Mouse (Mus musculus) testis, postnatal 14 days (tissue): ENCODE results near the gene Clec3a.

Experiments
- DNase-seq: peaks from one replicate; pipeline ENCODE4 v3.0.0; 2021; ENCODE audit warnings: low spot score

Gene Clec3a

DNA sequence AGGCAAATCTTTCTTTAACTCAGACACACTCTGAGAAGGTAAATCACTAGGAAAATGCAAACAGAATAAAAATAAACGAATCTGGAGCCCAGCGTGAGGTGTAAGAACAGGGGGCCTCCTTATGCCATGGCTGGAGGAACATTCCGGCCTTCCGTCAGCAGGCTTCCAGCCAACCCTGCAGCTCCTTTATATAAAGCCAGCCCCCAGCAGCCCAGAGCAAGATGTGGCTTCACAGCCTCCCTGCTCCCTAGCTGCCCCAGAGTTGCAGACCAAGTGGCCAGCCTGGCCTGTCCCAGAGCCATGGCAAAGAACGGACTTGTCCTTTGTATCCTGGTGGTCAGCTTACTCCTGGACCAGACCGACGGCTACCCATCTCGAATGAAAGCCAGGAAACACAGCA lies at the start of gene Clec3a:
Clec3a (plus strand) TSS at position 301 of the 400 bp plus-strand sequence.
- no peak for DNase-seq

DNA sequence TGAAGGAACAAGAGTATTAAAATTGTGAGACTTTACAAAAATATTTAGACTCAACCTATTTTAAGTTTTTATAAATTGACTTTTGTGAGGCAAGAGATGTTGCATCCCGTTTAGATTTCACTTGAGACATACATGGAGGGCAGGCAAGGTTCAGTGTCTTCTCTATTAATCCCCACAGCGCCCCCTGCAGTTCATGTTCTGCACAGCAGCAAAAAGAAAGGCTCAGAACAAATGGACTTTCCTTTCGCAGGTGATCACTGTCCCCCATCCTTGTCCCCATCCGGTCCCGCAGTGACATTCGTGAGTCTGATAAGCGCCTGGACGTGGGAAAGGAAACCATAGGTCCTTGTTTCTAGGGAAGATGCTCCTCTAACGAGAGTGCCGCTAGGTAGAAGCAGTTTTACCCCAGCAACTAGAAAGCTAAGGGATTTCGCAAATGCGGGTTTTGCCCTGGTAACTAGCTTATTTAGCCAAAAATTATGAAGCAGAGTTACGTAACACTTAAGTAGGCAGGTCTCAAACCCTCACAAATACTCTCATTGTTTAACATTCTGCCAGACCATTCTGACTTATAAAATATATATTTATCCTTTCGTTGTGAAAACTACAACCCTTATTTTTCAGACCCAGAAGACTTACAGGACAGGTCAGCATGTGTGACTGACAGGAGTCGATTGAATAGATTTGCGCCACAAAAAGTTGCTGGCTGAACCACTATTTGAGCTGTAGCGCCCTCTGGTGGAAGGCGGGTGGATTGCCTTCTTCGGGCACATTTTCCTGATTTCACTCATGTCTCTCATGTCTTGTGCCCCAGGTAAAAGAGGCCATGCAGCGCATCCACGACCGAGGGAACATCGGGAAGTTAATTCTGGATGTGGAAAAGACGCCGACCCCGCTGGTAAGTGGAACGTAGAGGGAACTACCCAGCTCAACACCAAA lies 48.6 kb upstream of the Clec3a start:
- peak; percentile 75 for DNase-seq

DNA sequence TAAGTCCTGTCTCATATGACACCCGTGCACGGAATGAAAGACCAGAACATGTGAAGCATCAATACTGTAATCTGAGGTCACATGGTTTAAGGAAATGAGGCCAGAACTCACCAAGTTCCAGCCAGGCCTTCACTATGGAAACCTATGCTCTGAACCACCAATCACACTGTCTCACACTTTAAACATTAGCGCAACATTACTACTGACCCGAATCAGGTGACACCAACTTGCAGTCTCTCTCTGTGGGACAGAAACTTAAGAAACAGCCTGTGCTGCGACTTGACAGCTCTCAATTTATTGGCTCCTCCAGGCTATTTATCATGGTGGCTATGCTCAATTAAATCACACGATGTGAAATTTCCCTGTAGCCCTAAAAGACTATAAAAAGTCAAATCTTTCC lies 43.5 kb upstream of the Clec3a start:
- DNase-seq, result no peak

GRCm38 (mm10) chr8:114384189-114384588 lies 33.7 kb upstream of the Clec3a start:
- DNase-seq, result no peak

GRCm38 (mm10) chr8:114387494-114387893 lies 30.4 kb upstream of the Clec3a start:
- no peak for DNase-seq

DNA sequence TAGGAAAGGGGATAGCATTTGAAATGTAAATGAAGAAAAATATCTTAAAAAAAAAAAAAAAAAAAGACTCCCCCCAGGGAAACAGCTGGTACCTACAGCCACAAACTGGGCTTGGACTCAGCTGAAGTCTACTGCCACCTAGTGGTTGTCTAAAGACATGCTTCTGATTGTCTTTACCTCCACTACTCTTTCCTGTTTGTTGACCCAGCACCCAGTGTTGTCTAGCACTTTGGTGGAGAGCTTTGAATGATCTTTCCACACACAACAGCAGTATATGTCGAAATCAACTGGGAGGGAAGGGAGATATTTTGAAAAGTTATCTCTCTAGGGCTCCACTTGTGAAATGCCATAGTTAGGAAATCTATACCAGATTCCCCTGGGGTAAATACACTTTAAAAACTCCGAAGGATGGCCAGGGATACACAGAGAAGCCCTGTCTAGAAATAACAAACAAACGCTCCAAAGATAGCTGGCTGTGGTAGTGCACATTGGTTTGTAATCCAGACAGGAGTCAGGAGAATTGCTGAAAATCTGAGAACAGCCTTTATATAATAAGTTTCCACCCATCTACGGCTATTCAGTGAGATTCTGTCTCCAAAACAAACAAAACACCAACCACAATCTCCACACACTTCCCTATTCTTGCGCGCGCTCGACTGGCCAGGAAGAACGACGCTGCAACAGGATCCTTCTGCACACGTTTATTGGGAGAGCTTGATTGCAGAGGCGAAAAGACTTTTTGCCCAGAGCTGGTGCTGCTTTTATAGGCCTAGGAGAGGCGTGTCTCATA lies 27.2 kb upstream of the Clec3a start:
- no peak for DNase-seq

GRCm38 (mm10) chr8:114398326-114398725 lies 19.6 kb upstream of the Clec3a start:
- no peak for DNase-seq

GRCm38 (mm10) chr8:114399273-114399672 lies 18.6 kb upstream of the Clec3a start:
- DNase-seq, result no peak

GRCm38 (mm10) chr8:114401679-114402078 lies 16.2 kb upstream of the Clec3a start:
- no peak for DNase-seq

DNA sequence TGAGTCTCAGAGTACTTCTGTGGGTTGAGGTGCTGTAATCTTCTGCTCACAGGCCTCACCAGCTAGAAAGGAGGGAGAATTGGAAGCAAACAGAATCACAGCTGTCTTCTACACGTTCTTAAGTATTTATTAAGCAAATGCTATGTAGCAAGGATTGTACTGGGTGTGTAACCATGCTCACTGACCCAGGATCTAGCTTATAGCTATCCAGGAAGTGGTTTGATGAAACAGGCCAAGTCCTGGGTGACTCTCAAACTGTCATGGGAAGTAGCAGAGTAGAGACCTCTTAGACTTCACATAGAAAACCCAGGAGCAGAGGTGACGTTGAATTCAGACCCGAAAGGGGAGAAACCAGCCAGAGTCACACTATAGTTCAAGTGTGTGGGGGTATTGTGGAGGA lies 6.5 kb upstream of the Clec3a start:
- DNase-seq, result no peak

DNA sequence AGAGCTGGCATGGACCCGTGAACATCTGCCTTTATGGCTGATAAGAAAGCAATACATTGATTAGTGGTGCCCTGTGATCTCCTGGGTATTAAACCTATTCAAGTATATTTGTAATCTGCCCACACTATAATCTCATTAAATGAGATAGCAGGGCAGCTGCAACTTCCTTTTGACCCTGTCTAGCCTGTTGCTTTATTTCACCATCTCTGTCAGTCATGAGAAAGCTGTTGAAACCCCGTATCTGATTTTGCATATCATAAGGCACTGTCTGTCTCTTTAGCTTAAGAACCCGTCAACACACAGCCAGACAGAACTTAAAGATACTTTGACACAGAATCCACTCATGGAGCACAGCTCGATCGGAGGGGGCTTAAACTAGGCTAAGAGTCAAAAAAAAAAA lies 600 bp downstream of the Clec3a start:
- no peak for DNase-seq

DNA sequence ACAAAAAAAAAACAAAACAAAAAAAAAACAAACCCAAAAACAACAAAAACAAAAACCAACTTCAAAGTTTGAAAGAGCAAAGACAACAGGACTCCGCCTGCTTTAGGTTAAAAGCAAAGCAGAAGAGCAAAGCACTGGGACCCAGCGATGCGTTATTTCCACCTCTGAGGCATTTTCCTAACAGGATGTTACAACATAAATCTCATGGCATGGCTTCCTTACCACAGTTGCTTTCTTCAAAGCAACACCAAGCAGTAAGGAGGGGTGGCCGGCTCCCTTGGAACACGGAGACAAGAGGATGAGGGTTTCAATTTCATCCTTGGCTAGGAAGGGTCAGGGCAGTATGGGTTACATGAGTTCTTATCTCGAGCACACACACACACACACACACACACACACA lies 1.0 kb downstream of the Clec3a start:
- DNase-seq, result no peak

DNA sequence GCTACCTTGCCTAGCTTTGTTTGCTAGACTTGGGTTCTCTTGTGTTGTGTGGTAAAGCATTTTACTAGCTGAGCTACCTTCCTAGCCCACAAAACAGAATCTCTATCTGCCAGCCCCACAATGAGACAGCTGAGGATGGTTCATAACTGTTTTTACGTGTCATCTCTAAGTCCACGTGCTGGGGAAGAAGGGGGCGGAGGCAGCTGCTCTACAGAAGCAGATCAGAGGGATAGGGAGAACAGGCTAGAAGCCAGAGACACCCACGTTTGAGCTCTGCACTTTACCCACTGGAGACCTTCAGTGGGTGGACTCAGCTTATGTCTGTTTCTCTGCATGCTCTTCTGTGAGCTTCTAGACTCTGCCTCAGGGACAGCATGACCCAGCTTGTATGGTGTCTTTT lies 3.7 kb downstream of the Clec3a start:
- no peak for DNase-seq

DNA sequence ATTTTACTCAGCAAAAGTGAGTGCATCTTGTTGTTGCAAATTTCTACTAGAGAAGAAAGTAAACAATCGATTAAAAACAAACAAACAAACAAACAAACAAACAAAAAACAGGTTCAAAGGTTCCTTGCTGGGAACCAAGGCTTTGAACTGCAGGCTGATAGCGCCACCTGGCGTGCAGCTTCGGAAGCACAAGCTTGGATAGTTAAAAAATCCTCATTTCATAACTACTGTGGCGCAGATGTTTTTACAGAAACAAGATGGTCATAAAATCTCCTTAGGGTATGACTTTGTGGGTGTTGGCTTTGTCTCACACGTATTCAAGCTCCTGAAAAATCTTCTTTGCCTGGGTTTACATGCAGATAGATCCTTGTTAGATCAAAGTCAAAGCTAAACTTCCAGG lies 20.4 kb downstream of the Clec3a start:
- no peak for DNase-seq

DNA sequence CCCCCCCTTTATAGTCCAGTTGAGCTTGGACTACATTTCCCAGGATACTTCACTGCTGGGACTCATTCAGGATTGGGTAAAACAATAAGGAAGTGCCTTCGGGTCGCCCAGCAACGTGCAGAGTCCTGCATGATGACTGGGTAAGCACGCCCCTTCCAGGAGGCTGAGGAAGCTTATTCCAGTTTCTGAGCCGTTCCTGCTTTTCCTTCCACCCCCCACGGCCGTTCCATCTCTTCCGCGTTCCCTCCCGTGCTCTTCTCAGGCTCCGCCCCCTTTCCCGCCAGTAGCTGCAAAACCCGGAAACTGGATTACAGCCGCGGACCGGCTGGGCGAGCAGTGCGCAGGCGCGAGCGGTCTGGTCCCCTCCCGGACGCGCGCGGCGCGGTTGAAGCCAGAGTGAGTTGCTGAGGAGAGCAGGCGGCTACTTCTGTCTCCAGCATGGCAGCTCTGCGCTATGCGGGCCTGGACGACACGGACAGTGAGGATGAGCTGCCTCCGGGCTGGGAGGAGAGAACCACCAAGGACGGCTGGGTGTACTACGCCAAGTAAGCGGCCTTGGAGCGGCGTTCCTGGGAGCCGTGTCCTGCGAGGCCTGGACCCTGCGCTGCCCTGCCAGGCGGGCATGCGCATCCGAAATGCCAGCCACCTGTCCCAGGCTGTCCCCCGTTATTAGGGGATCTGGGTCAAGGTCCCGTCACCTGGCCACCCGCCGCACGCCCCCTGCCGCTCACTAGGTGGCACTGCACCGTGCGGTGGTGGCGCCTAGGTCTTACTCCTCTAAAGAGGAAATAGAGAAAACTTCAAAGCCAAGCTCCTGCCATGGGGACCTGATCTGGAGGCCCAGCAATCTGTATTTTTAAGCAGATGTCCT lies 21.7 kb downstream of the Clec3a start, which contains the start of gene Wwox:
Wwox (plus strand) TSS at position 322 of the 871 bp plus-strand sequence.
- DNase-seq, result peak; percentile 97

DNA sequence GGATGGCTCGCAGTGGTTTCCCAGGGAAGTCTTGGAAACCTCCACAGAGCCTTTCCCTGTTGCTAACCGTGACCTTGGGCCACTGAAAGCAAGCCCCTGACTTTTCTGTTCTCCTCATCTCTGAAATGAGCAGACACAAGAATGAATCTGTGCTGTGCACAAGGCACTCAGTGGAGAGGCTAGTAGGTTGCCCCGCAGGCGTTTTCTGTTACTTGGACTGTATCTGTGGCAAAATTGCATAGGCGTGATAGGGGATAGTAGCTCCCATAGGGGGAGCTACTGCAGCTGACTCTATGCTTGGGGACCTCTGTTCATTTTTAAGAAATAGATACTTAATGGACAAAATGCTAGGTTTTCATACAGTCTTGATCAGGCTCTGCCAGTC lies 22.3 kb downstream of the Clec3a start:
- DNase-seq, result no peak

DNA sequence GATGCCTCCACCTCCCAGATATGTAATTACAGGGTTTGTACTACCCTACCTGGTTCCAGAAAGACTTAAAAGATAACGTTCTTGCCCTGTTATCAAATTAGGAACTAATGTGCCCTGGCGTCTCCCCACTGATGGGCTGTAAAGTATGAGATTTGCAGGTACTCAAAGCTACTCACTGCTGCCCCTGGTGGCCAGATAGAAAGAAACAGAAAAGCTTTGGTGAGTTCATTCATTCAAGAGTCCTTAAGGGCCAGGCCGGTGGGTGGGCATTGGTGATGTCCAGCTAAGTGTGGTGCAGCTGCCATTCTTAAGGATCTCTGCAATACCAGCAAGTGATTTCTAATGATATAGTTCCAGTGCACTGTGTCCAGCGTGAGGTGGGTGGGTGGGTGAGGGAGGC lies 23.7 kb downstream of the Clec3a start:
- no peak for DNase-seq

DNA sequence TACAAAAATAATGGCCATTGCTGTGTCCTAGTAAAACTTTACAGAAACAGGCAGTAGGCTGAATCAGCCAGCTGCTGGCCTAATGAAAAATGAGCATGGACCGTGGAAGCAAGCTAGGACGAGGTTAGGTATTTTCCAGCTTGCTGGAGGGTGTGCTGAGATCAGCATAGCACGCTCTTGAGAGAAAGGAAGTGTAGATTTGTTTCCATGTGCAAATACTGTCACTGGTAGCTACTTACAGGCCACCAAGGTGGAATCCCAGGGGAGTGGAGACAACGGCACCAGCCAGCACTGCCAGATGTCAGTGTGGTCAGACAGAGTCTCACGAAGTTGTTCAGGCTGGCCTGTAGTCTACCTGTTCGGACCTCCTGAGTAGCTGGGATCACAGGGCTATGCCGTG lies 29.0 kb downstream of the Clec3a start:
- DNase-seq, result no peak

- no peak for DNase-seq
Measured at GRCm38 (mm10) chr8:114452278-114452677, 34.4 kb downstream of the Clec3a start.

GRCm38 (mm10) chr8:114452781-114453221 lies 34.9 kb downstream of the Clec3a start:
- DNase-seq, result peak; percentile 64

- DNase-seq, result no peak
Measured at GRCm38 (mm10) chr8:114455302-114455701, 37.4 kb downstream of the Clec3a start.

GRCm38 (mm10) chr8:114455953-114456352 lies 38.1 kb downstream of the Clec3a start:
- no peak for DNase-seq
